Mouse (Mus musculus) MEL (cell line): Measurements from ENCODE around the gene Rpn1. TPM values are rescaled to one million over a fixed set of nuclear protein-coding genes. Genes with fewer than 3 reads are reported as not detected.

Experiments
- DNase-seq: peaks from one replicate; pipeline ENCODE4 v3.0.0; 2011; ENCODE audit warnings: low read depth, low spot score
- H3K27ac ChIP-seq: 2 replicates; pipeline ENCODE4 v1.5.1; 2012; ENCODE audit warnings: low read depth, mild to moderate bottlenecking, control low read depth, low read length, moderate library complexity; ENCODE audit not compliant: control insufficient read depth
- H3K27me3 ChIP-seq, 2 experiments: fragments of 150-350 bp in 1 of 2; sonication (generic) in 1 of 2; 2 replicates each; pipeline ENCODE4 v1.6.1; 2012; ENCODE audit warnings: low read length in 2 of 2, mild to moderate bottlenecking in 2 of 2, improper control_type of control experiment in 1 of 2, moderate library complexity in 1 of 2; ENCODE audit not compliant: insufficient read depth in 2 of 2, control insufficient read depth in 1 of 2
- H3K36me3 ChIP-seq, 2 experiments: 2 replicates each; pipeline ENCODE4 v1.6.1; 2012 to 2014; ENCODE audit warnings: low read length in 2 of 2, improper control_type of control experiment in 1 of 2, inconsistent platforms in 1 of 2, mild to moderate bottlenecking in 1 of 2; ENCODE audit not compliant: insufficient read depth in 2 of 2, control insufficient read depth in 1 of 2
- H3K4me1 ChIP-seq, 2 experiments: fragments of 150-350 bp in 1 of 2; sonication (generic) in 1 of 2; 2 replicates each; pipeline ENCODE4 v1.6.1; 2012; ENCODE audit warnings: low read length in 2 of 2, improper control_type of control experiment in 1 of 2, mild to moderate bottlenecking in 1 of 2; ENCODE audit not compliant: insufficient read depth in 2 of 2, control insufficient read depth in 1 of 2
- H3K4me3 ChIP-seq, 2 experiments: fragments of 150-350 bp in 1 of 2; sonication (generic) in 1 of 2; 2 replicates each; pipeline ENCODE4 v1.5.1; 2012; ENCODE audit warnings: low read depth in 2 of 2, low read length in 2 of 2, mild to moderate bottlenecking in 2 of 2, moderate library complexity in 2 of 2, control low read depth in 1 of 2, improper control_type of control experiment in 1 of 2; ENCODE audit not compliant: control insufficient read depth in 1 of 2, insufficient read depth in 1 of 2
- H3K79me2 ChIP-seq: 2 replicates; pipeline ENCODE4 v1.6.1; 2012; ENCODE audit warnings: mild to moderate bottlenecking, low read length, moderate library complexity; ENCODE audit not compliant: control insufficient read depth, poor library complexity, insufficient read depth
- H3K9ac ChIP-seq: 2 replicates; pipeline ENCODE4 v1.6.1; 2012; ENCODE audit warnings: low read depth, mild to moderate bottlenecking, control low read depth, low read length, moderate library complexity; ENCODE audit not compliant: control insufficient read depth, poor library complexity, severe bottlenecking
- H3K9me3 ChIP-seq: fragments of 150-350 bp; sonication (generic); replicated peaks from 2 replicates; pipeline ENCODE4 v1.6.1; 2012; ENCODE audit warnings: mild to moderate bottlenecking, low read length, improper control_type of control experiment, moderate library complexity; ENCODE audit not compliant: insufficient read depth
- BHLHE40 ChIP-seq: IDR thresholded peaks from 2 replicates; pipeline ENCODE4 v1.6.1; 2012; ENCODE audit warnings: low read depth, mild to moderate bottlenecking, inconsistent platforms, low read length, improper control_type of control experiment, borderline replicate concordance
- CHD1 ChIP-seq: IDR thresholded peaks from 2 replicates; pipeline ENCODE4 v1.6.1; 2012; ENCODE audit warnings: low read depth, mild to moderate bottlenecking, inconsistent platforms, low read length, improper control_type of control experiment
- CHD2 ChIP-seq: IDR thresholded peaks from 2 replicates; pipeline ENCODE4 v1.6.1; 2011; ENCODE audit warnings: low read length, improper control_type of control experiment
- E2F4 ChIP-seq: IDR thresholded peaks from 2 replicates; pipeline ENCODE4 v1.6.1; 2011; ENCODE audit warnings: low read depth, low read length, improper control_type of control experiment, borderline replicate concordance
- GABPA ChIP-seq: IDR thresholded peaks from 2 replicates; pipeline ENCODE4 v1.6.1; 2012; ENCODE audit warnings: low read depth, mild to moderate bottlenecking, inconsistent platforms, low read length, improper control_type of control experiment, moderate library complexity
- JUND ChIP-seq: IDR thresholded peaks from 2 replicates; pipeline ENCODE4 v1.6.1; 2011; ENCODE audit warnings: low read depth, mild to moderate bottlenecking, improper control_type of control experiment, low read length
- KAT2A ChIP-seq: conservative IDR thresholded peaks from 2 replicates; pipeline ENCODE4 v1.6.1; 2012; ENCODE audit warnings: low read depth, low read length, improper control_type of control experiment, inconsistent platforms
- MAFK ChIP-seq: IDR thresholded peaks from 2 replicates; pipeline ENCODE4 v1.6.1; 2011; ENCODE audit warnings: low read depth, mild to moderate bottlenecking, low read length, improper control_type of control experiment, borderline replicate concordance
- MEF2A ChIP-seq: IDR thresholded peaks from 2 replicates; pipeline ENCODE4 v1.6.1; 2014; ENCODE audit warnings: low read depth, mild to moderate bottlenecking, inconsistent platforms, low read length, improper control_type of control experiment; ENCODE audit not compliant: poor library complexity, insufficient replicate concordance, severe bottlenecking; ENCODE audit errors: extremely low read depth
- MYB ChIP-seq: IDR thresholded peaks from 2 replicates; pipeline ENCODE4 v1.6.1; 2011; ENCODE audit warnings: mild to moderate bottlenecking, low read depth, low read length, improper control_type of control experiment
- MYC ChIP-seq: IDR thresholded peaks from 2 replicates; pipeline ENCODE4 v1.6.1; 2011; ENCODE audit warnings: low read depth, mild to moderate bottlenecking, low read length, improper control_type of control experiment, moderate library complexity
- NELFE ChIP-seq: IDR thresholded peaks from 2 replicates; pipeline ENCODE4 v1.6.1; 2011; ENCODE audit warnings: low read depth, low read length, improper control_type of control experiment
- POLR2A ChIP-seq, 2 experiments: IDR thresholded peaks; 2 replicates each; pipeline ENCODE4 v1.6.1; 2011 to 2012; ENCODE audit warnings: low read length in 2 of 2, mild to moderate bottlenecking in 2 of 2, control low read depth in 1 of 2, improper control_type of control experiment in 1 of 2, low read depth in 1 of 2, moderate library complexity in 1 of 2; ENCODE audit not compliant: control insufficient read depth in 1 of 2, insufficient read depth in 1 of 2, poor library complexity in 1 of 2
- POLR2AphosphoS2 ChIP-seq: IDR thresholded peaks from 2 replicates; pipeline ENCODE4 v1.6.1; 2011; ENCODE audit warnings: low read length, improper control_type of control experiment
- POLR2AphosphoS5 ChIP-seq: IDR thresholded peaks from 2 replicates; pipeline ENCODE4 v1.6.1; 2012; ENCODE audit warnings: low read depth, borderline replicate concordance, mild to moderate bottlenecking, inconsistent platforms, low read length, moderate library complexity, mixed read lengths
- SIN3A ChIP-seq: IDR thresholded peaks from 2 replicates; pipeline ENCODE4 v1.6.1; 2012; ENCODE audit warnings: low read length, improper control_type of control experiment, inconsistent platforms
- SMC3 ChIP-seq: IDR thresholded peaks from 2 replicates; pipeline ENCODE4 v1.6.1; 2011; ENCODE audit warnings: low read depth, low read length, improper control_type of control experiment
- TAL1 ChIP-seq: IDR thresholded peaks from 2 replicates; pipeline ENCODE4 v1.6.1; 2012; ENCODE audit warnings: mild to moderate bottlenecking, inconsistent platforms, low read length, moderate library complexity, mixed read lengths
- TCF12 ChIP-seq: IDR thresholded peaks from 2 replicates; pipeline ENCODE4 v1.6.1; 2014; ENCODE audit warnings: low read depth, mild to moderate bottlenecking, inconsistent platforms, low read length, improper control_type of control experiment, moderate library complexity
- USF1 ChIP-seq: IDR thresholded peaks from 2 replicates; pipeline ENCODE4 v1.6.1; 2014; ENCODE audit warnings: low read depth, mild to moderate bottlenecking, inconsistent platforms, low read length, improper control_type of control experiment, moderate library complexity
- USF2 ChIP-seq, 2 experiments: IDR thresholded peaks; 2 replicates each; pipeline ENCODE4 v1.6.1; 2011 to 2012; ENCODE audit warnings: improper control_type of control experiment in 2 of 2, low read length in 2 of 2, borderline replicate concordance in 1 of 2, inconsistent platforms in 1 of 2, low read depth in 1 of 2, mild to moderate bottlenecking in 1 of 2; ENCODE audit not compliant: insufficient read depth in 1 of 2
- ZC3H11A ChIP-seq: IDR thresholded peaks from 2 replicates; pipeline ENCODE4 v1.6.1; 2012; ENCODE audit warnings: low read depth, mild to moderate bottlenecking, inconsistent platforms, low read length, improper control_type of control experiment
- ZKSCAN1 ChIP-seq: IDR thresholded peaks from 2 replicates; pipeline ENCODE4 v1.6.1; 2012; ENCODE audit warnings: low read depth, mild to moderate bottlenecking, inconsistent platforms, low read length, improper control_type of control experiment, moderate library complexity
- ZNF384 ChIP-seq: IDR thresholded peaks from 2 replicates; pipeline ENCODE4 v1.6.1; 2012; ENCODE audit warnings: low read depth, mild to moderate bottlenecking, inconsistent platforms, low read length, improper control_type of control experiment
- polyA plus RNA-seq, 2 experiments: library from polyadenylated mRNA; stranded (reverse) in 1 of 2; unstranded in 1 of 2; fragments of >175 nt in 1 of 2; fragments of >200 nt in 1 of 2; gene quantifications; 2 replicates each; pipeline versions ENCODE4 v1.2.1 to v1.2.4; 2012; ENCODE audit warnings: low replicate concordance in 2 of 2, low read depth in 1 of 2; ENCODE audit not compliant: insufficient read length in 2 of 2, insufficient read depth in 1 of 2, missing spikeins in 1 of 2
- total RNA-seq: library from RNA; depleted of rRNA; stranded (reverse); fragments of 300-350 nt; gene quantifications from 2 replicates; pipeline ENCODE4 v1.2.3, GENCODE M21; 2012

Gene Rpn1
- total and polyA plus RNA-seq, 3 experiments, result 289 to 412 (median 361) TPM

DNA sequence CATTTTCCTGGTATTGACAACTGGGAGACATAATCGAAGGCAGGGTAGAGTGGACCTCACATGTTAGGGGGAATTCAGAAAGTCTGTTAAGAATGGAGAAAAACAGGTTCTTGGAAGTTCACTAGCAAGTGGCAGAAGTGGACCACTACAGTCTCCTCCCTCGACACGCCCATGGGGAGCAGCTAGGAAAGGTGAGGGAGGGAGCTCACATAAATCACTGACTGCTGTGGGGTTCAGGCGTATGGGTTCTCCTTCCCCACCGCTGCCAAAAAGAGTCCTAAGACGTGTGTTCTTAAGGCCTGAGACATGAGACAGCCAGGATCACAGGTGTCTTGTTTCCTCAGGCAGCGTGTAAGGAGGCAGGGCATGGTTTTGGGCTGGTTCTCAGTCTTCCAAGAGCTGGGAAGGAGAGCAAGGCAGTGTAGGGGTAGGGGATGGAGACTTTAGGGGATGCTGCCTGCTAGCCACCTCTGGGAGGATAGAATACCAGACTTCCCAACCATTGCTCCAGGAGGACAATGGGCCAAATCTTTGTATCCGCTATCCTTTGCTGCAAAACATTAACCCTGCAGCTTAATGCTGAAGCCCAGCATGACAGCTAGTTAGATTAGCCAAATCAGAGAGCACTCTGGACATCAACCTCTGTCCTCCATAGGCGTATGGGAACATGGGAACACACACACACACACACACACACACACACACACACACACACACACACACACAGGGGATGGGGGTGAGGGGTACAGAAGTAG lies 30.0 kb upstream of the Rpn1 start:
- no peak overlapping the region for H3K9ac ChIP-seq
- H3K36me3 ChIP-seq, result no peaks in the 10 kb centered on the region
- DNase-seq, result no peak
- H3K27ac ChIP-seq, result no peak overlapping the region
- no peaks in the 10 kb centered on the region for H3K9me3 ChIP-seq
- TF ChIP-seq E2F4, result no peak
- no peak for TF ChIP-seq SMC3
- no peak for TF ChIP-seq CHD1
- no peak for TF ChIP-seq TCF12
- TF ChIP-seq SIN3A, result no peak
- no peak for TF ChIP-seq MAFK
- no peak for TF ChIP-seq CHD2
- no peak for TF ChIP-seq GABPA
- TF ChIP-seq MEF2A, result no peak
- TF ChIP-seq ZKSCAN1, result no peak
- no peak for TF ChIP-seq USF1
- TF ChIP-seq, all 39 proteins: peak for 0
- no peaks in the 10 kb centered on the region; a peak in 1 of 4 replicates for H3K4me1 ChIP-seq
- peaks cover 6 to 15% of the 10 kb centered on the region in 2 experiments for H3K27me3 ChIP-seq
- H3K79me2 ChIP-seq, result no peaks in the 10 kb centered on the region
- no peak overlapping the region for H3K4me3 ChIP-seq

DNA sequence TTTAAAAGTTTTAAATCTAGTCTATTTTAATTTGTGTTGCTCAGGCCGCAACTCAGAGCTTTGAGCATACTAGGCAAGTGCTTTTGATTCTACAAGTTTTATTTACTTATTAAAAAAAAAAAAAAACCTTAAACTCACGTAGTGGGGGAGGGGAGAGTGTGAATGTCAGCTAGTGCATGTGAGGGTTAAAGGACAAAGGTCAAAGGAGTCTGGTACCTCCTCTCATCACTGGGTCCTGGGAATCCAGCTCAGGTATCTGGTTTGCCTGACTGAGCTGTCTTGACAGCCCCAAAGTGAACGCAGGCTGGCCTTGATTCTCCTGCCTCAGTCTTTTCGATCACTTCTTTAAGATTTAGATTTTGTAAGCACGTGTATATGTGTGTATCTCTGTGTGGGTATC lies 28.6 kb upstream of the Rpn1 start:
- Histone ChIP-seq H3K36me3 (no peaks in the 10 kb centered on the region), H3K9me3 (no peaks in the 10 kb centered on the region), H3K79me2 (no peaks in the 10 kb centered on the region), H3K27me3 (peaks cover 6 to 15% of the 10 kb centered on the region in 2 experiments), H3K27ac (no peak overlapping the region), H3K4me1 (no peaks in the 10 kb centered on the region; a peak in 1 of 4 replicates), H3K4me3 (no peak overlapping the region), H3K9ac (no peak overlapping the region)
- TF ChIP-seq ZC3H11A (no peak), USF2 (IDR thresholded peaks at IDR 0.05; ENCODE audit: borderline replicate concordance in 1 of 2, insufficient read depth in 1 of 2, low read depth in 1 of 2, low read length in 2 of 2) (no peak)
- DNase-seq, result no peak

DNA sequence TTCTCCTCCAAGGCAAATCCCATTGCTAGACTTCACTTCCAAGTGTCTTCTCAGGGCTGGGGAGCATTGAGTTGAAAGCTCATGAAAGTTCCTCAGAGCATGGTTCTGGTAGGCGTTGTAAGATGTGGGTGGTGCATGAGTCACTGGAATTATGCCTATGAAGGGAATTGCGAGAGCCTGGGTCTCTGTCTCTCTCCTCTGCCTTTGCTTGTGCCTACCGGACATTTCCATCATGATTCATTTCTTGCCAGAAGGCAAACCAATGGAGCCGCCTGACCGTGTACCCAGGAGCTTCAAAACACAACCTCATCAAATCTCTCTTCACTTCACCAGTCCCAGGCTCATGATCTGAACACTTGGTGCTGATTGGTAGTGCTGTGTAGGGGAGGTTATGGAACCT lies 27.4 kb upstream of the Rpn1 start:
- no peaks in the 10 kb centered on the region for H3K36me3 ChIP-seq
- H3K9ac ChIP-seq, result no peak overlapping the region
- peaks cover 6 to 15% of the 10 kb centered on the region in 2 experiments for H3K27me3 ChIP-seq
- H3K4me1 ChIP-seq, result no peaks in the 10 kb centered on the region; a peak in 1 of 4 replicates
- no peaks in the 10 kb centered on the region for H3K79me2 ChIP-seq
- DNase-seq, result no peak
- no peak overlapping the region for H3K4me3 ChIP-seq
- no peaks in the 10 kb centered on the region for H3K9me3 ChIP-seq
- no peak overlapping the region for H3K27ac ChIP-seq
- TF ChIP-seq ZC3H11A, result no peak
- no peak for TF ChIP-seq KAT2A
- TF ChIP-seq CHD2, result no peak
- TF ChIP-seq GABPA, result no peak
- TF ChIP-seq POLR2A (IDR thresholded peaks at IDR 0.05; ENCODE audit: control insufficient read depth in 1 of 2, insufficient read depth in 1 of 2, low read depth in 1 of 2, low read length in 2 of 2, poor library complexity in 1 of 2), result no peak
- TF ChIP-seq POLR2AphosphoS5, result no peak
- no peak for TF ChIP-seq SIN3A
- TF ChIP-seq POLR2AphosphoS2, result no peak
- TF ChIP-seq NELFE, result no peak
- TF ChIP-seq MYB, result no peak
- no peak for TF ChIP-seq ZNF384
- no peak for TF ChIP-seq E2F4
- no peak for TF ChIP-seq MEF2A
- no peak for TF ChIP-seq BHLHE40
- TF ChIP-seq MYC, result no peak
- TF ChIP-seq TAL1, result no peak
- no peak for TF ChIP-seq JUND
